Mouse (Mus musculus): ENCODE measurements around the gene Madcam1. TPM values are rescaled to one million over a fixed set of nuclear protein-coding genes. Genes with fewer than 3 reads are reported as not detected.
"Not testable (repeated sequence)": the region's sequence is repeated elsewhere in the genome, so short reads cannot be mapped to it uniquely, and the experiment has no call there.

Madcam1 gene
- total RNA-seq, 2 experiments from 2014 or later = not detected

- DNase-seq = no peak
Observed at GRCm38 (mm10) chr10:79688720-79689119, 24.4 kb downstream of the Madcam1 start, which contains the start of gene Gzmm. Gene Gzmm, plus strand, starts transcription at chr10:79689020.

GRCm38 (mm10) chr10:79689178-79689577, 24.8 kb downstream of the Madcam1 start:
- DNase-seq = no peak

GRCm38 (mm10) chr10:79691986-79692548, 27.7 kb downstream of the Madcam1 start:
- DNase-seq = no peak

GRCm38 (mm10) chr10:79693580-79694378, 29.4 kb downstream of the Madcam1 start:
- no peak for DNase-seq

DNA sequence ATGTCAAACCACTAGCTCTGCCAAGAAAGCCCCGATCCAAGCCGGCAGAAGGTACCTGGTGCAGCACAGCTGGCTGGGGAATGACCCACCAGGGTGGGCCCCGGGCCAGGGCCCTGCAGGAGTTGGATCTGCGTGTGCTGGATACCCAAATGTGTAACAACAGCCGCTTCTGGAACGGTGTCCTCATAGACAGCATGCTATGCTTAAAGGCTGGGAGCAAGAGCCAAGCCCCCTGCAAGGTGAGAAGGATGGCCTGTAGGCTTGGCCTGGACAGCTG, 30.0 kb downstream of the Madcam1 start:
- no peak for DNase-seq

DNA sequence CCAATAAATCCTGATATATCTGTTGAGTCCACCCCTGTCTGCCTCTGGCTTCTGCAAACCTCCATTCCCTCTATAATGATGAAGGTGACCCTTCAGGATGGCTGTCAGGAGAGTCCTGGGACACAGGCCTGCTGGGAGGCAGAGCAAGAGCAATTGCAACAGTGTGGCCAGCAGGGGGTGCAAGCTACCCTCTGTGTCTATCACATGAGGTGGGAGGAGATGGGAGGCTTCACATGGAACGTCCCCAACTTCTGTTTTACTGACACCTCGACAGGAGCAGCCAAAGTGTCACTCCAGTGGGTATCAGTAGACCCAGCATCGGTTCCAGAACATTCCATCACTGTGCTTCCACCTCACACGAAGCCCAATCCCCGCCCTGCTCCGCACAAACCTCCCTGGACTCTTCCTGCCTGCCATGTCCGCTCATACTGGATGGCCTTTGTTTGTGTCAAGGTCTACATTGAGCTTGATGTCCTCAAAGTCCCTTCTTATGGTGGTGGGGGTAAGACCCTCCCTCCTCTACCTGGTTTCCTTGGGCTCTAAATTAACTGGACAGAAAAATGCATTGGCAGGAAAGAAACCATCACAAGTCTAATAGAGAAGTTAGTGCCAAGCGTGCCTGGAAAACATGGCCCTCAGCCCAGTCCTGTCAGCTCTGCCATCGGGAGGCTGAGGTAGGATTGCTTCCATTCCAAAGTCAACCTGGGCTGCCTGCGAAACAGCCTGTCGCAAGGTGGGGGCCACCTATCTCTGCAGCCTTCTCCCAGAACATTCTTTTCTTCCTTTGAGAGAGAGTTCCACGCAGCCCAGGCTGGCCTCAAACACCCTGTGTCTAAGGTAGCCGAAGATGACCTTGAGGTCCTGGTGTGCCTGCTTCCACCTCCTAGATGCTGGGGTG, 31.1 kb downstream of the Madcam1 start:
- peak; percentile 82 to 91 for DNase-seq

GRCm38 (mm10) chr10:79696129-79696651, 31.8 kb downstream of the Madcam1 start:
- DNase-seq = no peak

- DNase-seq = no peak
Observed at GRCm38 (mm10) chr10:79697916-79698315, 33.6 kb downstream of the Madcam1 start.

DNA sequence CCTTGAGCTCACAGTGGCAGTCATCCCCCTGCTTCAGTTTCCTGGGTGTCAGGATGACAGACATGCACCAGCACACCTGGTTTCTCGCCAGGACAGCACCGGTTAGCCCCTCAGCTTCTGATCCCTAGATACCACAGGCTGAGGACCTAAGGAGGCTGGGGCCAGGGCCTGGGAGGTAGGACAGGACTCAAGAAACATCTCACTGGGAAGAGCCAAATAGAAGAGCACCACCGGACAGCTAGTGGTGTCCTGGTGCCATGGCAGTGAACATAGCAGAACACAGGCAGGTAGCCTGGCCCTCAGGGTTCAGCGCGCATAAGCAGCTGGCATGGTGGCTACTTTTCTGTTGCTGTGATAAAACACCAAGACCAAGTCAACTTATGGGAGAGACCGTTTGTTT, 34.1 kb downstream of the Madcam1 start:
- no peak for DNase-seq

DNA sequence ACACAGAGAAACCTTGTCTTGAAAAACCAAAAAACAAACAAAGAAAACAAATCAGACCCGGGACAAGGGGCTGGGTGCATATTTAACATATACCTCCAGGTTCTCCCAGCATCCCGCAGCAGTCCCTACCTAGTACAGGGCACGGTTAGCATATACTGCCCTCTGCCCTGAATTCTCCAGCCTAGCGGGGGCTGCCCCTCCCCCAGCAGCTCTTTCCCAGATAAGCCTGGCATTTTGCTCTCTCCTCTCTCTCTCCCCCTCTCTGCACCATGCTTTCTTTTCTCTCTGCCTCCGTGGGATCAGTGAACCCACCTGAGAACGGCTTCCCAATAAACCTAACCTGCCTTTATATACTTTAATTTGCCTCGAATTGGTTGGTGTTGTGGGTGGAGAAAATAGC, 36.3 kb downstream of the Madcam1 start:
- DNase-seq = no peak

- peak in 1 of 2 experiments; percentile 48 for DNase-seq
Observed at GRCm38 (mm10) chr10:79701443-79702129, 37.2 kb downstream of the Madcam1 start.

DNA sequence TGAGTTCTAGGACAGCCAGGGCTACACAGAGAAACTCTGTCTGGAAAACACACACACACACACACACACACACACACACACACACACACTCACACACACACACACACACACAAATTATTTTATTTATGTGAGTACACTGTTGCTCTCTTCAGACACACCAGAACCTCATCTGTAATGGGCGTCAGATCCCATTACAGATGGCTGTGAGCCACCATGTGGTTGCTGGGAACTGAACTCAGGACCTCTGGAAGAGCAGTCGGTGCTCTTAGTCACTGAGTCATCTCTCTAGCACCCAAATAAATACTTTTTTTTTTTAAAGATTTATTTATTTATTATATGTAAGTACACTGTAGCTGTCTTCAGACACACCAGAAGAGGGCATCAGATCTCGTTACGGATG, 38.6 kb downstream of the Madcam1 start:
- not testable (repeated sequence) for DNase-seq

DNA sequence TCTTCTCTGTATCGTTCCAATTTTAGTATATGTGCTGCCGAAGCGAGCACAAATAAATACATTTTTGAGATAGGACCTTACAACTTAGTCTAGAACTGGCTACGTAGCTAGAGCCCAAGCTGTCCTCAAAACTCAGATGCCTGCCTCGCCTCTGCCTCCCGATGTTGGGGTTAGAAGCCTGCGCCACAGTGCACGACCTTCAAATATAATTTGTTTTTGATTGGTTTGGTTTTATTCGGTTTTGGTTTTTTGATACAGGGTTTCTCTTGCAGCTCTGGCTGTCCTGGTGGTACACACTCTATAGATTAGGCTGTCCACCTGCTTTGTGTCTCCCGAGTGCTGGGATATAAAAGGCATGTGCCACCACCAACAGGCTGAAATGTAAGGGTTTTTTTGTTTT, 39.2 kb downstream of the Madcam1 start:
- no peak for DNase-seq

DNA sequence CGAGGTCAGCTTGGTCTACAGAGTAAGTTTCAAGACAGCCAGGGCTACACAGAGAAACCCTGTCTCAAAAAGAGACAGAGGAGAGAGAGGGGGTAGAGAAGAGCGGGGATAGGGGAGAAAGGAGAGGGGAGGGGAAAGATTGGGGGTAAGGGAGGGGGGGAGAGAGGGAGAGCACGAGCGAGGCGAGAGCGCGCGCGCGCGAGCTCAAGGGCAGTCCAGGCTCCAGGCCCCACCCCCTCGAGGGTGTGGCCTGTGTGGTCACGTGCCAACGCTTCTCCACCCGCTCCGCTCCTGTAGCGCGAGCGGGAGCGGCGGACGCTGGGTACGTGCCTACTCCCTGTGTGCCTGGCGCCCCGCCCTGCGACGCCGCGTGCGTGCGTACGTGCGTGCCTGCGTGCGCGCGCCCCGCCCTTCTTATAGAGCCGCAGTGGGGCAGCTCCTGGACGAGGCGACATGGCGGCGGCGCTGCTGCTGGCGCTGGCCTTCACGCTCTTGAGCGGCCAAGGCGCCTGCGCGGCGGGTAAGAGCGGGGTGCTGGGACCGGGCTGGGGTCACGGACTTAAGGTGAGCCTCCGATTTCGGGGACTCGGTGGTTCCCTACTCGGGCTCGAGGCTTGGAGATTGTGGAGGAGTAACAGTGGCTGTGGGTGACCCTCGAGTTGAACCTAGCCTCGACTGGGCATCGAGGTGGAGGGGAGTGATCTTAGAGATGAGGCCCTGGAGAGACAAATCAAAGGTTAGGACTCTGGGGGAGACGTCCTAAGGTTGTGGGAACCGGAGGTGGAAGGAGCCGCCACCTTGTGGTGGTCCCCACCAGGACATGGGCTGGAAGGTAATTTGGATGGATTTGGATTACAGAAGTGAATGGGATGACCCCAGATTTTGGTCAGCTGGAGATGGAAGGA, 40.0 kb downstream of the Madcam1 start, which contains the start of gene Bsg:
TSS of gene Bsg (plus strand) at position 427 of the 905 bp plus-strand sequence.
- peak; percentile 99 for DNase-seq

DNA sequence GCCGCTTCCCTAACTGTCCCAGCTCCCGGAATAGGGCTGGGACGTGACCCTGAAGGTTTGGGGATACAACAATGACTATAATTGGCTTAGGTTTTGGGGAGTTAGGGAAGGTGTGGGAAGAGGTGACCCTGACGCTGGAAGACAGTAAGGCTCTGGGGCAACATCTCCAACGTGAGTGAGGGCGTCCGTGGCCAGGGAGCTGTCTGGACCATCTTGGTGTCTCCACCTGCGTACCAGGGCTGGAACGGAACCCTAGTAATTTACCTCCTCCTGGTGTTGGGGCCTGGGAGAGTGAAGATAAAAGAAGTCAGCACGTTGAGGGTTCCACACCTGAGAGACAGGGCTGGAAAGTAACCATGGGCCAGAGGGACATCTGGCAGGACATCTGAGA, 40.6 kb downstream of the Madcam1 start:
- no peak for DNase-seq

GRCm38 (mm10) chr10:79705951-79706350, 41.6 kb downstream of the Madcam1 start:
- DNase-seq = no peak

- DNase-seq = no peak
Observed at GRCm38 (mm10) chr10:79706406-79707094, 42.2 kb downstream of the Madcam1 start.

DNA sequence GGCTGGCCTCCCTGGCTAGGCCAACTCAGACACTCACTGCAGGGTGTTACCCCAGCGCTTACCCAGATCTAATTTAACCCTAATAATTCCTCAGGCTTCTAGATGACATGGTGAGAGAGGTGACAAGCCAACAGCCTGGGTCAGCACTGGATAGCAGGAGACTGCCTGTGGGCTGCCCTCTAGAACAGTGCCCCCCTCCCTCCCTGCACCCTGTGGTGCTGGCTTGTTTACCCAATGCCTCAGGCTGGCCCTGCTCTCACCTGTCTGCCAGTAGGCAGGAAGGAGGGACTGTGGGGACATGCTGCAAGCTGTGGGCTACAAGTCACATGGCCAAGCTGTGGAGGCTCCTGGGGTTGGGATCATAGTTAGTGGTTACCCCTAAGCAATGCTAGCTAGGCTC, 42.8 kb downstream of the Madcam1 start:
- DNase-seq = no peak

DNA sequence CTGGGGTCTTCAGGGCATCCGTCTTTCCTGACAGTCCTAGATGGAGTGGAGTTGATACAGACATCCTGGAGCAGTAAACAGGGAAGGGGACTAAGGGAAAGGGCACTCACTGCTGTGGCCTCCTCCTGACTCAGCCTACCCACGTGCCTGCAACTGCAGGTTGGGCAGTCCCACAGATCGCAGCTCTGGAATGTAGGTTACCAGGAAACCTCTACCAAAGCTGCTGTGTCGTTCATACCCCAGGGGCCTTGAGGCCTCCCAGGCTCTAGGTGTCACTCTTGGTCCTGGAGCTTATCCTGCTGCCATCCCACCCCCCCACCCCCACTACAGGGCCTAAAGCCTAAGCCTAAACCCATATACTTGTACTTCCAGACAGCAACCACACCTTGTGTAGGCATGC, 43.4 kb downstream of the Madcam1 start:
- no peak for DNase-seq

- DNase-seq = no peak
Observed at GRCm38 (mm10) chr10:79708668-79709067, 44.3 kb downstream of the Madcam1 start.

Measured in adrenal gland, postnatal 36 days (tissue).